Mouse (Mus musculus): ENCODE measurements around the gene Strip1. TPM values are rescaled to one million over a fixed set of nuclear protein-coding genes. Genes with fewer than 3 reads are reported as not detected.

The Strip1 gene
- polyA plus RNA-seq, 1 experiment from 2014 or later = 68.4 TPM

DNA sequence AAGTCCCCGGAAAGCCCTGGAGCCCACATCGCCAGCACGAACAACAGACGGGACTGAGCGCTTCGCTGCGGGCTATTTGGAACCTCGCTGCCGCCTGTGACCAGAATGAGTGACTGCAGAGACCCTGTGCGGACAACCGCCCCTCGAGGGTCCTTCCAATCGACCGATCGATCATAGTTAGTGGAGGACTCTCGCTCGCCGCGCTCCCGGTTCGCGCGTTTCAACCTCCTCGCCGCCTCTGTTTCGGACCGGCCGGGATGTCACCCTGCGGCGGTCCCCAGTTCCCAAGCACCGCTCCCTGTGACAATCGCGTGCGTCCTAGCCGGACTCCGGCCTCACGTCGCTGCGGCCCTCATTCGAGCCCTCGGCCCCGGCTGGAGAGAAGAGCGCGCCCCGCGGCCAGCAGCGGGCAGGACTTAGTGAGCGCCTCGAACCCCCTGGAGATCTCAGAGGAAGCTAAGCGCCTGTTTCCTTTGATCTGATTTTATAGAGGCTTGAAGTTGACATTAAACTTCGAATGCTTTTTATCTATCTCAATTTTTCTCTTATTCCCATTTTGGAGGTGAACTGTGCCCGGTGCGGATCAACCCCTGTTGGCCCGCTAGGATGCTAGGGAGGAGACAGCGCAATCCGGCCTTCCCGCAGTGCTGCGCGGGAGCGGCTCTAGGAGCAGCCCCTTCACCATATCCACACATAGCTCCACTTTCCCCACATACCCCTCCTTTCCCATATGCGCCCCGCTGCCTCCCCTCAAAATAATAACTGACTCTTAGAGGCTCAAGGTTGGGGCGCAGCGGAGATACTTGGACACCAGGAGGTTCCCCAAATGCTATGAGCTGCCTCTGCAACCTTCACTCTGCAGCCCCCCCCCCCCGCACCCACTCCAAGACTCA lies 48.4 kb downstream of the Strip1 start:
- no peaks in the 10 kb centered on the region for H3K9me3 ChIP-seq
- no peak for ATAC-seq (ENCODE audit: low FRiP score, low read depth)
- H3K27ac ChIP-seq = no peak overlapping the region
- peak overlapping the region; percentile 49 for H3K4me3 ChIP-seq
- no peaks in the 10 kb centered on the region for H3K36me3 ChIP-seq
- H3K4me1 ChIP-seq = peaks cover 56% of the 10 kb centered on the region
- H3K9ac ChIP-seq = peak overlapping the region; percentile 58
- under 1% methylated on average over 65 of the region's 65 CpGs for WGBS
- peaks cover 93% of the 10 kb centered on the region for H3K27me3 ChIP-seq
- peak overlapping the region; percentile 83 for H3K4me2 ChIP-seq (replicated peaks)

DNA sequence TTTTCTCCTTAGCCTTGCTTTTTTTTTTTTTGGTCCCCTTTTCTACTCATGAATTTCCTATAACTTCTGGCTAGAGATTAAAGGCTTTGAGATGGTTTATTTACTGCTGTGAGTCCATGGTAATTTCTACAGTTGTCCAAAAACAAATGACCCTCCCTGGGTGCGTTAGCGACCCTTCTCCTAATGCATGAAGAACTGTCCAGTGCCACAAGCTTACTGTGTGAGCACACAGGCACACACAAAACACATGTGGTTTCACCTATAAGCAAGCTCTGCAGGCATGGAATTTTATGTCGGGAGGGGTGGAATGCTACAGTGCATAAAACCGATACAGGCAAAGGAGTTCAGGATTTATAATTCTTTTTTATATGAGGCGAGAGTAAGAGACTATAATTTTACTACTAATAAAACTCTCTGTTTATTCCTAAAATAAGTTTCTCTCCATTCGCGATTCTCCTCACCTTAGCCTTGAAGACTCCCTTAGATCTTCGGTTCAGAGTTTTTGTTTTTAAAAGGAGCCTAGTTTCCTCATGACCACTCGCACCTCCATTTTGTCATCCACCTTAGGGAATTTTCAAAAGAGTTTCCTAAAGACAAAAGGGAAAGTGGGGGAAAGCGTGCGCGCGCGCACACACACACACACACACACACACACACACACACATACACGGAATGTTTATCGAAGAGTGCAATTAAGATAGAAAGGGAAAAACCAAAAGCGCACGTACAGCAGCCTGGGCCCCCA lies 49.2 kb downstream of the Strip1 start:
- H3K9ac ChIP-seq = peak overlapping the region; percentile 58
- WGBS = 1% methylated on average over 18 of the region's 18 CpGs
- no peaks in the 10 kb centered on the region for H3K9me3 ChIP-seq
- peak overlapping the region; percentile 49 for H3K4me3 ChIP-seq
- H3K4me2 ChIP-seq (replicated peaks) = peak overlapping the region; percentile 83
- H3K4me1 ChIP-seq = peaks cover 56% of the 10 kb centered on the region
- no peak for ATAC-seq (ENCODE audit: low FRiP score, low read depth)
- H3K27ac ChIP-seq = no peak overlapping the region
- no peaks in the 10 kb centered on the region for H3K36me3 ChIP-seq
- H3K27me3 ChIP-seq = peaks cover 85% of the 10 kb centered on the region

DNA sequence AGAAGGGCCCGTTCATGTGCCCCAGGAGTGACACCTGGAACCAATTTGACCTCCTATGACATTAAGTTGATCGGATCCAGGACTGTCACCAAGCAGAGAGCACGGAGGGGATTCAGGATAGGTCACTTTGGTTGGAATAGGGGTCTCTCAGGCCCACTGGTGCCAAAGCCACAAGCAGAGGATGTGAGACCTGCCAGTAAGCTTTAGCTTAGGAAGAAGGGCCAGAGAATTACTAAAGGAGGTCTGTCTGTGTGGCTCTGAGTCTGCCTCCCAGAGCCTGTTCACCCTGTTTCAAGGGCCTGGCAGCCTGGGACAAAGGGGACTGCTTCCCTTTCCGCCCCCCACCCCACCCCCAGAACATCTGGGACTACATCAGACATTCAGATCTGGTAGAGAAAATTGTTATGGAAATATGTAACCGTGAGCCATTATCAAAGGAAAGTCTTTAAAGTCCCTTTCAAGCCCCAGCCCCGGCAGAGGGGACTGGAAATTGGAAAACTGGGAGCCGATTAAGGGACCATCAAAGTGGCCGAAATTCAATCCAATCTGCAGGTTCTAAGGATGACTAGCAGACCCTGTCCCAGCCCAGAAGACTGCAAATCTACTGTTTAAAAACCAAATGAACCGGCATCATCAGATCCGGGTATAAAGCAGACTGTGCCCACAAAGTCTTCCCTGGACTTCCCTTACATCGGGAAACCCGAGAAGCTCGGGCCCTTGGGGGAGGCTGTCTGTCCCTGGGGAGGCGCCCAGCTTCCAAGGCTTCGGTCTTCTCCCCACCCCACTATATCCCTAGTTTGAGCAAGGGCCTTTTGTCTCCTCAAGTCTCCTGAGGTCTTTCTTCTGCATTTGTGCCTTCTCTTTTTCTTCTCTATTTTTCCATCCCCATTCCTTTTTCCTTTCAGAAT lies 50.1 kb downstream of the Strip1 start:
- H3K4me3 ChIP-seq = 0 out of 2 replicates have a peak overlapping the region, but pooled peaks have one; percentile 16
- peaks cover 51% of the 10 kb centered on the region for H3K4me1 ChIP-seq
- WGBS = 5% methylated on average over 15 of the region's 15 CpGs
- no peaks in the 10 kb centered on the region for H3K9me3 ChIP-seq
- H3K27ac ChIP-seq = no peak overlapping the region
- H3K4me2 ChIP-seq (replicated peaks) = peak overlapping the region; percentile 83
- no peaks in the 10 kb centered on the region for H3K36me3 ChIP-seq
- H3K27me3 ChIP-seq = peaks cover 76% of the 10 kb centered on the region
- no peak overlapping the region for H3K9ac ChIP-seq
- no peak for ATAC-seq (ENCODE audit: low FRiP score, low read depth)

DNA sequence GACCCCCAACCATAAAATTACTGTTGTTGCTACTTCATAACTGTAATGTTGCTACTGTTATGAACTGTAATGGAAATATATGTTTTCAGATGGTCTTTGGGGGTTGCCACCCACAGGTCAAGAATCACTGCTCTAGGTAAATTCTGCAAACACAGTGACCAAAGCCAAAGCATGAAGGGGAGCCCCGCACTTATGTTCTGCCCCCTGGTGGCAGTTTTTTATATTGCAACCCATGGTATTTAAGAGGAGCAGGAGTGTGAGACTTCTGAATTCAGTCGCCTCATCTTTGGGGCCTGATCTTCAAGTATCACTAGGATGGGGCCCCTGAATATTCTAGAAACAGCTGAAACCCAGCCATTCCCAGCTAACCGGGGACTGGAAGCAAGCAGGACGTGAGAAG lies 52.0 kb downstream of the Strip1 start:
- Histone ChIP-seq H3K27ac (no peak overlapping the region), H3K9me3 (no peaks in the 10 kb centered on the region), H3K27me3 (peaks cover 57% of the 10 kb centered on the region), H3K36me3 (no peaks in the 10 kb centered on the region), H3K4me2 (replicated peaks) (no peak overlapping the region), H3K4me3 (no peak overlapping the region), H3K4me1 (peaks cover 40% of the 10 kb centered on the region), H3K9ac (no peak overlapping the region)
- 17% methylated on average over 4 of the region's 4 CpGs for WGBS
- no peak for ATAC-seq (ENCODE audit: low FRiP score, low read depth)

DNA sequence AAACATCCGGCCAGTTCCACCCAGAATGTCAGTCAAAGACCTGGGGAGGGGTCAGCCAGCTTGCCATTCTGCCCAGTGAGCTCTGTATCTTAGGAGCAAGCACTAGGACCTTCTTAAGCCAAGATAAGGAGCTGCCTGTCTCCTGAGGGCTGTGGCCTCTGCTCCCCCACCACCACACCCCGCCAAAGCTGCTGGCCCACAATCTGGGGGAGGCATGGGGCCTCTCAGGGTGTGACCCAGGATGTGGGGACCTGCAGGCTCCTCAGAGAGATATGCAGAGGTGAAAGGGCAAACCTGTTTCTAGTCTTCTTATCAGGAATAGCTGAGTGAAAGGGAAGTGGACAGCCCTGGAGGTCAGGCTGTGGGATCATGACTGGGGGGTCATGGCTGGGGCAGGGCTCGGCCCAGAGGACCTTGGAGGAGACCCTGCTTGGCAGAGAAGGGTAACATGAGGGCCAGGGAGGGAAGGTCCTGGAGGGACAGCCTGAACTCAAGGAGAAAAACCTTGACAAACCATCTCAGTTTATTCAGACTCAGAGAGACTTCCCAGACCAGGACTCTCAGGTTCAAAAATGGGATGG lies 53.6 kb downstream of the Strip1 start:
- peaks cover 24% of the 10 kb centered on the region for H3K4me1 ChIP-seq
- no peak overlapping the region for H3K27ac ChIP-seq
- H3K4me2 ChIP-seq (replicated peaks) = no peak overlapping the region
- ATAC-seq (ENCODE audit: low FRiP score, low read depth) = no peak
- no peaks in the 10 kb centered on the region for H3K9me3 ChIP-seq
- no peak overlapping the region for H3K9ac ChIP-seq
- H3K4me3 ChIP-seq = no peak overlapping the region
- 31% methylated on average over 3 of the region's 3 CpGs for WGBS
- peaks cover 41% of the 10 kb centered on the region for H3K27me3 ChIP-seq
- H3K36me3 ChIP-seq = no peaks in the 10 kb centered on the region

- no peaks in the 10 kb centered on the region for H3K9me3 ChIP-seq
- no peak overlapping the region for H3K4me2 ChIP-seq (replicated peaks)
- no peak overlapping the region for H3K27ac ChIP-seq
- peaks cover 34% of the 10 kb centered on the region for H3K27me3 ChIP-seq
- no peaks in the 10 kb centered on the region for H3K36me3 ChIP-seq
- 82% methylated on average over 3 of the region's 3 CpGs for WGBS
- no peak overlapping the region for H3K9ac ChIP-seq
- H3K4me1 ChIP-seq = peaks cover 16% of the 10 kb centered on the region
- no peak for ATAC-seq (ENCODE audit: low FRiP score, low read depth)
- no peak overlapping the region for H3K4me3 ChIP-seq
Observed at GRCm38 (mm10) chr3:107576807-107577206, 54.7 kb downstream of the Strip1 start.

- no peak overlapping the region for H3K27ac ChIP-seq
- no peak overlapping the region for H3K9ac ChIP-seq
- ATAC-seq (ENCODE audit: low FRiP score, low read depth) = no peak
- H3K4me1 ChIP-seq = no peaks in the 10 kb centered on the region
- no peak overlapping the region for H3K4me2 ChIP-seq (replicated peaks)
- no peaks in the 10 kb centered on the region for H3K9me3 ChIP-seq
- no peak overlapping the region for H3K4me3 ChIP-seq
- H3K27me3 ChIP-seq = peaks cover 20% of the 10 kb centered on the region; the same call in 1 of the 2 replicates
- H3K36me3 ChIP-seq = no peaks in the 10 kb centered on the region
- WGBS = 57% methylated on average over 2 of the region's 2 CpGs
Observed at GRCm38 (mm10) chr3:107571205-107571604, 60.3 kb downstream of the Strip1 start.

GRCm38 (mm10) chr3:107568721-107569120 lies 62.8 kb downstream of the Strip1 start:
- no peak overlapping the region for H3K27ac ChIP-seq
- H3K36me3 ChIP-seq = no peaks in the 10 kb centered on the region
- no peak overlapping the region for H3K4me2 ChIP-seq (replicated peaks)
- H3K4me1 ChIP-seq = peaks cover 3% of the 10 kb centered on the region
- no peak overlapping the region for H3K9ac ChIP-seq
- no peak for ATAC-seq (ENCODE audit: low FRiP score, low read depth)
- H3K27me3 ChIP-seq = peaks cover 28% of the 10 kb centered on the region
- H3K9me3 ChIP-seq = no peaks in the 10 kb centered on the region
- WGBS = 45% methylated on average over 4 of the region's 4 CpGs
- H3K4me3 ChIP-seq = no peak overlapping the region

- H3K4me2 ChIP-seq (replicated peaks) = no peak overlapping the region
- H3K9me3 ChIP-seq = no peaks in the 10 kb centered on the region
- no peak overlapping the region for H3K27ac ChIP-seq
- peaks cover 8% of the 10 kb centered on the region for H3K4me1 ChIP-seq
- 59% methylated on average over 7 of the region's 7 CpGs for WGBS
- H3K27me3 ChIP-seq = peaks cover 28% of the 10 kb centered on the region
- no peak overlapping the region for H3K9ac ChIP-seq
- no peak overlapping the region for H3K4me3 ChIP-seq
- no peak for ATAC-seq (ENCODE audit: low FRiP score, low read depth)
- no peaks in the 10 kb centered on the region for H3K36me3 ChIP-seq
Observed at GRCm38 (mm10) chr3:107567766-107568165, 63.7 kb downstream of the Strip1 start.

GRCm38 (mm10) chr3:107565331-107565730 lies 66.2 kb downstream of the Strip1 start:
- ATAC-seq (ENCODE audit: low FRiP score, low read depth) = no peak
- 17% methylated on average over 3 of the region's 3 CpGs for WGBS
- Histone ChIP-seq H3K4me1 (peaks cover 24% of the 10 kb centered on the region), H3K9ac (no peak overlapping the region), H3K27me3 (peaks cover 28% of the 10 kb centered on the region), H3K4me3 (no peak overlapping the region), H3K9me3 (no peaks in the 10 kb centered on the region), H3K36me3 (no peaks in the 10 kb centered on the region), H3K4me2 (replicated peaks) (no peak overlapping the region), H3K27ac (no peak overlapping the region)

DNA sequence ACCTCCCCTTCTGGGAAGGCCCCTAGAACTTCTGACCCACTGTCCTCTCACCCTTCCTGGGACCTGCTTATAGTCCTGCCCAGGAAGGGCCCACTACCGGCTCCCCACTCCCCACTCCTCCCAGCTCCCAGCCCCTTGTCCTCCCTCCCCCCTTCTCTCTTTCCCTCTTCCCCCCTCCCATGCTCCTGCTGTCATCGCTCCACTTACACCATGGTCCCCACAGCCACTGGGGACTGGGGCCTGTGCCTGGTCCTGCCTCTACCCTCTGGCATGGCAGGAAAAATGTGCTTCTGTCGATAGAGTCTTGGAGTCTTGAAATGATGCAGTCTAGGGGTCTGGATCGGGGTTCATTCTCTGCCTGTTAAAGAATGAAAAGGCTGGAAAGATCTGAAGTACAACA lies 67.6 kb downstream of the Strip1 start:
- Histone ChIP-seq H3K9me3 (no peaks in the 10 kb centered on the region), H3K4me1 (peaks cover 24% of the 10 kb centered on the region), H3K36me3 (no peaks in the 10 kb centered on the region), H3K27me3 (peaks cover 20% of the 10 kb centered on the region), H3K4me3 (no peak overlapping the region), H3K27ac (no peak overlapping the region), H3K9ac (no peak overlapping the region), H3K4me2 (replicated peaks) (no peak overlapping the region)
- no peak for ATAC-seq (ENCODE audit: low FRiP score, low read depth)
- WGBS = 17% methylated on average over 4 of the region's 4 CpGs

All from limb, embryonic 13.5 days (tissue).